Mouse (Mus musculus): Measurements from ENCODE around the gene Prox2.
A peak's percentile ranks its signal among the peaks of the same experiment; 100 is the strongest.
"Not testable (repeated sequence)": the region's sequence is repeated elsewhere in the genome, so short reads cannot be mapped to it uniquely, and the experiment has no call there.

Prox2 gene

GRCm38 (mm10) chr12:85110698-85111592 lies at the start of gene Prox2, which contains the start of gene Dlst:
Gene Prox2 (minus strand): TSS chr12:85110759.
Gene Dlst (plus strand): TSS chr12:85110833.
- DNase-seq (ENCODE audit: low spot score in 2 of 2), result peak; percentile 78 to 80

GRCm38 (mm10) chr12:85159592-85159991 lies 49.0 kb upstream of the Prox2 start:
- DNase-seq (ENCODE audit: low spot score in 2 of 2), result no peak

- DNase-seq (ENCODE audit: low spot score in 2 of 2), result no peak
Observed at GRCm38 (mm10) chr12:85158801-85159200, 48.2 kb upstream of the Prox2 start.

- DNase-seq (ENCODE audit: low spot score in 2 of 2), result no peak
Observed at GRCm38 (mm10) chr12:85157797-85158460, 47.4 kb upstream of the Prox2 start.

- DNase-seq (ENCODE audit: low spot score in 2 of 2), result no peak
Observed at GRCm38 (mm10) chr12:85156324-85156723, 45.8 kb upstream of the Prox2 start.

GRCm38 (mm10) chr12:85153011-85153410 lies 42.5 kb upstream of the Prox2 start:
- no peak for DNase-seq (ENCODE audit: low spot score in 2 of 2)

GRCm38 (mm10) chr12:85151002-85151774 lies 40.6 kb upstream of the Prox2 start, which contains the start of gene Rps6kl1:
Gene Rps6kl1 (minus strand): TSS chr12:85151264.
- peak; percentile 63 to 65 for DNase-seq (ENCODE audit: low spot score in 2 of 2)

- DNase-seq (ENCODE audit: low spot score in 2 of 2), result no peak
Observed at GRCm38 (mm10) chr12:85150321-85151001, 39.9 kb upstream of the Prox2 start.

GRCm38 (mm10) chr12:85146881-85147280 lies 36.3 kb upstream of the Prox2 start:
- DNase-seq (ENCODE audit: low spot score in 2 of 2), result no peak

GRCm38 (mm10) chr12:85146355-85146754 lies 35.8 kb upstream of the Prox2 start:
- DNase-seq (ENCODE audit: low spot score in 2 of 2), result no peak

GRCm38 (mm10) chr12:85145630-85146029 lies 35.1 kb upstream of the Prox2 start:
- no peak for DNase-seq (ENCODE audit: low spot score in 2 of 2)

- DNase-seq (ENCODE audit: low spot score in 2 of 2), result no peak
Observed at GRCm38 (mm10) chr12:85144821-85145220, 34.3 kb upstream of the Prox2 start.

- not testable (repeated sequence) for DNase-seq (ENCODE audit: low spot score in 2 of 2)
Observed at GRCm38 (mm10) chr12:85144276-85144675, 33.7 kb upstream of the Prox2 start.

GRCm38 (mm10) chr12:85142803-85143202 lies 32.2 kb upstream of the Prox2 start:
- peak; percentile 66 to 76 for DNase-seq (ENCODE audit: low spot score in 2 of 2)

- no peak for DNase-seq (ENCODE audit: low spot score in 2 of 2)
Observed at GRCm38 (mm10) chr12:85141096-85141495, 30.5 kb upstream of the Prox2 start.

GRCm38 (mm10) chr12:85140036-85140701 lies 29.6 kb upstream of the Prox2 start:
- no peak for DNase-seq (ENCODE audit: low spot score in 2 of 2)

- DNase-seq (ENCODE audit: low spot score in 2 of 2), result no peak
Observed at GRCm38 (mm10) chr12:85136627-85137026, 26.1 kb upstream of the Prox2 start.

- DNase-seq (ENCODE audit: low spot score in 2 of 2), result no peak
Observed at GRCm38 (mm10) chr12:85135513-85136470, 25.2 kb upstream of the Prox2 start.

GRCm38 (mm10) chr12:85134043-85134794 lies 23.7 kb upstream of the Prox2 start:
- DNase-seq (ENCODE audit: low spot score in 2 of 2), result no peak
